Mouse (Mus musculus) lung, postnatal 10 days (tissue): ENCODE measurements around the gene Cc2d1b.

Experiments used
- DNase-seq: peaks from one replicate; pipeline ENCODE4 v3.0.0; 2021

Gene Cc2d1b

GRCm38 (mm10) chr4:108664407-108664806, 44.7 kb downstream of the Cc2d1b start:
- DNase-seq, result peak; percentile 27
